Mouse (Mus musculus): ENCODE measurements around the gene Atg10.
"Not testable (repeated sequence)": the region's sequence is repeated elsewhere in the genome, so short reads cannot be mapped to it uniquely, and the experiment has no call there.

Gene Atg10

GRCm38 (mm10) chr13:91223587-91224437 lies at the start of gene Atg10:
Gene Atg10, minus strand, starts transcription at chr13:91223968.
- peak; percentile 96 for DNase-seq

GRCm38 (mm10) chr13:91252406-91252805 lies 28.6 kb upstream of the Atg10 start:
- DNase-seq = no peak

DNA sequence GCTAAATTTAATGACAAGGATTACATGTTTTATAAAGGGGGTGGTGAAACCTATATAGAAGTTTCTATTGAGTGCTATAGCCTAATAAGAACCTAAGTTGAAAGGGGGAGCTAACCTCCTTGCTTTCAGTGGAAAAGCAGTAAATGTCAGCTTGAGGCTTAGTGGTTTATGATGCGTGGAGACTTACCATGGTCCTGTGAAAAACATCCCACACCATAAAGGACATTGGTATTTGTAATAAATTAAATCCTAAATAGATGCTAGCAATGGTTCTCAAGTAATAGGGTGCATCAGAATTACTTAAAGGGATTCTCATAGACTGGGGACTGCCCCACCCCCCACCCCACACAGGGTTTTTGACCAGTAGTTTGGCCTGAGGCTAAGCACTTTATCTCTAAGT lies 27.9 kb upstream of the Atg10 start:
- no peak for DNase-seq

DNA sequence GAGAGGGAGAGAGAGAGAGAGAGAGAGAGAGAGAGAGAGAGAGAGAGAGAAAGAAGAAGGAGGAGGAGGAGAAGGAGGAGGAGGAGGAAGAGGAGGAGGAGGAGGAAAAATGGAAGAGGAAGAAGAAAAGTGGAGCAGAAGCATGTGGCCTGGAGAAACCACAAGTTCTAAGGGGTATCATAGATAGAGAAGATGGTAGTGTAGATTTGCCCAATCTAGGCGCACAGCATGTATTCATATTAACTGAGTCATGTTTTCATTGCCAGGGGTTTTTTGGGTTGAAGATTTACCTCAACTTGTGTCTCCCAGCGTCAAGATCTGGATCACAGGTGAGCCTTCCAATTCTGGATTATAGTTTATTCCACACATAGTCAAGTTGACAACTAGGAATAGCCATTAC lies 26.3 kb upstream of the Atg10 start:
- DNase-seq = not testable (repeated sequence)

DNA sequence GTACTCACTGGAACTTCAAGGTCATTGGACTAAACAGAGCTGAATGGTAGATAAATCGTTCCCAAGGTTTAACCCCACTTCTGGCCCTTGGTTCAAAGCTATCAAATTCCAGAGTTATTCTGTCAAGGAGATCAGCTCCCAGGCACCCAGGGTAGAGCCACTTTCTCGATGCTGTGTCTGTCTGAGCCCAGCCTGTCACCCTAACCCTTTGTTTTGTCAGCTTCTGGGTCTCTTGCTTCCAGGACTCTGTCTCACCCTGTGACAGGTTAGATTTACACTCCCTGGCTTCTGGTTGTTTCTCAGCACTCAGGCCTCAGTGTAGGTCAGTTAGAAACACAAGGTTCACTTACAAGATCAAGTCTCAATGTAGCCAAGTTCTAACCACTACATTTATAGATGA lies 22.7 kb upstream of the Atg10 start:
- no peak for DNase-seq

- no peak for DNase-seq
These were observed 14.2 kb upstream of the Atg10 start for GRCm38 (mm10) chr13:91237976-91238375.

- no peak for DNase-seq
These were observed 13.1 kb upstream of the Atg10 start for GRCm38 (mm10) chr13:91236884-91237283.

- DNase-seq = no peak
These were observed 658 bp upstream of the Atg10 start for GRCm38 (mm10) chr13:91224438-91224814.

DNA sequence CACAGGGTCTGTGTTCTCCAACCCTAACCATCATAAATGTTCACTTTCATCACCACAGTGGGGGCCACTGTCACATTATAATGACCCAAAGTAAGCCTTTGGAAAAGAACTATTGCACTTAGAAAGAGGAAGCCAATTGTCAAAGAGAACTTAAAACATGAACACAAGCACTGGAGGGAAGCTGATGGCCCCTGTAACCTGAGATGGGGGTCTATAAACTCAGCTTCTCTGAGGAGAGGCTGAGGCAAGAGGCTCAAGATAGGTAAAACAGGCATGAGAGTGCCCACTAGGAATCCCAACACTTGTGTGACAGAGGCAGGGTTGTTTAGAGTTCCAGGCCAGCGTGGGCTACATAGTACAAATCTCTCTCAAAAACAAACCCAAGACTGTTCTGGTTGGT lies 705 bp downstream of the Atg10 start:
- DNase-seq = no peak

GRCm38 (mm10) chr13:91221696-91222095 lies 2.1 kb downstream of the Atg10 start:
- no peak for DNase-seq

DNA sequence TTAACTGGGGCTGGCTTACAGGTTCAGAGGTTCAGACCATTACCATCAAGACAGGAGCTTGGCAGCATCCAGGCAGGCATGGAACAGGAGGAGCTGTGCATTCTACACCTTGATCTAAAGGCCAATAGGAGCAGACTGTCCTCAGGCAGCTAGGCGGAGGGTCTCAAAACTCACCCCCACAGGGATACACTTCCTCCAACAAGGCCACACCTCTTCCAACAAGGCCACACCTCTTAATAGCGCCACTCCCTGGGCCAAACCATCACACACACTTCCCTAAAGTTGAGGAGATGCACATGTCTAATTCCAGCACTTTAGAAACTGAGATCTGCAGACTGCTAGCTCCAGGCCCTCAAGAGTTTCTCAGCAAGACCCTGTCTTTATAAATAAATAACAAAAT lies 6.1 kb downstream of the Atg10 start:
- no peak for DNase-seq

GRCm38 (mm10) chr13:91216656-91217205 lies 7.0 kb downstream of the Atg10 start:
- DNase-seq = no peak

- DNase-seq = no peak
These were observed 10.8 kb downstream of the Atg10 start for GRCm38 (mm10) chr13:91212958-91213357.

DNA sequence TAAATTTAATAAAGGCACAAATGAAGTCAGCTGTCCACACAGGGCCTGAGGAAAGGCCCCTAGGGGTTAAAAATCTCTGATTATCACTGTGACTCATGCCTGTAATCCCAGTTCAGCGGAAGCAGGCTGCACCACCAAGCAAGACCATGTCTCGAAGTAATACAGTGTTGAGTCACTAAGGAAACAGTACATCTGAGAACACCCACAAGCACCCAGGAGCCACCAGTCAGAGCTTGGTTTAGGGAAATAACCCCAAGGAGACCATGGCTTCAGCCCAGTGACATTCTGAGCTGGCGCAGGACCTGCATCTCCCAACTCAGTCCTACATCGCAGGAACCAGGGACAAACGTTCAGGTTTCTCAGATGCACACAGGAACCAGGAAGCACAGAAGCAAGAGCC lies 17.5 kb downstream of the Atg10 start:
- DNase-seq = no peak

DNA sequence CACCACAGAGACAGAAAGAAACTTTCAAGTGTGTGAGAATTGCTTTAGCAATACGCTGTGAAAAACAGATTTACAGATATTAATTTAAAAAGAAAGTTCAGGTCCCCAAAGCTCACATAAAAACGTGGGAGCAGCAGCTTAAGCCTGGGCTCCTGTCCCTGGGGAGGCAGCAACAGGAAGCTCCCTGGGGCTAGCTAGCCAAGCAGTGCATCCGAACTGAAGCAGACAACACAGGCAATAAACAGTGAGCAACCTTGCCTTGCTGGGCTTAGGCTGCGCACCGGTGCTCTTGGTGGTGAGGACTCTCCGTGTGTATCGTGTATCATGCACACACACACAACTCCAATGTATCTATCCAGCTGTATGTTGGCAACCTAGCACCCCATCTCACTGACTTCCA lies 21.2 kb downstream of the Atg10 start:
- no peak for DNase-seq

DNA sequence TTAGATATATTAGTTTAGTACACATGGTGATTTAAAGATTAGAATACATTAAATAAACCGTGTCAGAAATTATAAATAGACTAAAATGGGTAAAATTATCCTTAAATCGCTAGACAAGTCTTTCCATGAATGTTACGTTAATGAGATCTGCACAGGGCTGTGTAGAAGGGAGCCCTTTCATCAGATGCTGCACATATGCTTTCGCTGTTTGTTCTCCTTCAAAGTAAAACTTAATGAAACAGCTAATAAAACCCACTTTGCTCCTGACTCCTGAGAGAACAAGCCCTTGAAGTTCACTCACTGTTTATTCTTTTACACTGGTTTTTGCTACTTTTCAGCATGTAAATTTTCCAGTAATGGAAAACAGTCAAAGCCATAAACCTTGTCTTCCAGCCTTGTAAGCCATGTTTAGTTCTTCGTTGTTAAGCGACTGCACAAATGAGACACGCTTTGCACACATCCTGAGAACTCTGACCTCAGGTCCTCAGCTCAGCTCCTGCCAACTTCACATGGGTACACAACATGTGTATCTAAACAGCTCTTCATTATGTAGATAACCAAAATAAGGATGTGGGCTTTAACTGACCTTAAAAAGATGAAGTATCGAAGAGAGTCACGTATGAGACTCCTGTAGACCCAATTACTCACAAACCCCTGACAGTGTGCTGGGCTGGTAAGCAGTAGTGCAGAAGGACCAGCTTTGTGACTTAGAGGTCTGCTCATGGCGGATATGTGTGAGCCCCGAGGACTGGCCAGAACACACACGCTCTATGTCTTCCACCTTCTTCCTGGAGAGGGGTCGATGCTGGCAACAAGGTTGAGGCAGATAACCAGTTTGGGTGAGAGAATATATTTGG lies 36.2 kb downstream of the Atg10 start:
- DNase-seq = no peak

DNA sequence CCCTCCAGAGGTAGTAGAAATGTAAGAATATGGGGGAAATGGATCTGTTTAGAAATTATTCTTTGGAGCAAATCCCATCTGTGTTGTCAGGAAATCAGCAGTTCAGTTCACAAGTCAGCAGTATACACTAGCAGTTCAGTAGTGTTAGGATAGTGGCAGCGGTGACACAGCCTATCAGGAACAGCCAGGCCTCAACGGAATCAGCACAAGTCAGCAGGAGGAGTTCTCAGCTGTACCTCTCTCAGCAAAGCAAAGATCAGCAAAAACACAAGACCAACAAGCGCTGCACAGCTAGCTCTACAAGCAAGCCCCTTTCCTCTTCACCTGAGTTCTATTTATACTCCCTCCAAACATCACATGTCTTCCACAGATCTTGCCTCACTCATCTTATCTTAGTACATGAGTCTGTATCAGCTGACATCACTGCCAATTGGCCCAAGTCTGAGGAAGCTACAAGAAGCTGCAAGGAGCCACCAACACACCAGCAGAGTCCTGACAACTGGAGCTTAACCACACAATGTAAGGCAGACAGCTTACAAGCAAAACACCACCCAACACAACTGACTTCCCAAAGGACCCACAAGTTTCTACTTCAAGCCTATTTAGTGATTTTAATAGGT lies 38.4 kb downstream of the Atg10 start:
- no peak for DNase-seq

GRCm38 (mm10) chr13:91184226-91184625 lies 39.5 kb downstream of the Atg10 start:
- DNase-seq = no peak

GRCm38 (mm10) chr13:91180364-91180763 lies 43.4 kb downstream of the Atg10 start:
- DNase-seq = no peak

- DNase-seq = no peak
These were observed 44.4 kb downstream of the Atg10 start for GRCm38 (mm10) chr13:91179174-91179899.

- DNase-seq = no peak
These were observed 45.2 kb downstream of the Atg10 start for GRCm38 (mm10) chr13:91178428-91179160.

GRCm38 (mm10) chr13:91175347-91175746 lies 48.4 kb downstream of the Atg10 start:
- no peak for DNase-seq
